Mouse (Mus musculus) adrenal gland, postnatal 10 days (tissue): ENCODE measurements at regions not wholly inside any gene's neighbourhood (a gene's known extent, or its start where the extent isn't known, plus 50 kb on each side); places are given as distances from the start of the nearest gene placed in this dataset.

Experiments used
- DNase-seq: peaks from one replicate; pipeline ENCODE4 v3.0.0; 2021; ENCODE audit warnings: mixed read lengths

- no peak for DNase-seq
Observed at GRCm38 (mm10) chr6:75281506-75282194, 1215.9 kb downstream of the Gm9008 start.

GRCm38 (mm10) chr6:75254076-75254414, 1243.5 kb downstream of the Gm9008 start:
- no peak for DNase-seq

GRCm38 (mm10) chr6:75253357-75254075, 1244.1 kb downstream of the Gm9008 start:
- peak; percentile 3 for DNase-seq

- no peak for DNase-seq
Observed at GRCm38 (mm10) chr6:75215515-75215914, 1282.1 kb downstream of the Gm9008 start.

- no peak for DNase-seq
Observed at GRCm38 (mm10) chr6:75212721-75213475, 1284.7 kb downstream of the Gm9008 start.
